Mouse (Mus musculus) testis, postnatal 14 days (tissue): ENCODE data around the gene Sik2.

ENCODE experiments used
- DNase-seq: peaks from one replicate; pipeline ENCODE4 v3.0.0; 2021; ENCODE audit warnings: low spot score

The Sik2 gene

GRCm38 (mm10) chr9:51008841-51009655 lies at the start of gene Sik2:
Gene Sik2, minus strand, starts transcription at chr9:51009073.
- DNase-seq: peak; percentile 92

- no peak for DNase-seq
Measured at GRCm38 (mm10) chr9:51056360-51057324, 47.8 kb upstream of the Sik2 start.

GRCm38 (mm10) chr9:51052180-51052579 lies 43.3 kb upstream of the Sik2 start:
- no peak for DNase-seq

- DNase-seq: no peak
Measured at GRCm38 (mm10) chr9:51042136-51042535, 33.3 kb upstream of the Sik2 start.

- DNase-seq: no peak
Measured at GRCm38 (mm10) chr9:51041491-51041980, 32.7 kb upstream of the Sik2 start.

- no peak for DNase-seq
Measured at GRCm38 (mm10) chr9:51032785-51033529, 24.1 kb upstream of the Sik2 start.

- DNase-seq: no peak
Measured at GRCm38 (mm10) chr9:51032291-51032690, 23.4 kb upstream of the Sik2 start.

- DNase-seq: no peak
Measured at GRCm38 (mm10) chr9:51031603-51032002, 22.7 kb upstream of the Sik2 start.

- no peak for DNase-seq
Measured at GRCm38 (mm10) chr9:51030147-51030546, 21.3 kb upstream of the Sik2 start.

GRCm38 (mm10) chr9:51026952-51027351 lies 18.1 kb upstream of the Sik2 start:
- no peak for DNase-seq

GRCm38 (mm10) chr9:51021123-51021795 lies 12.4 kb upstream of the Sik2 start:
- no peak for DNase-seq

- no peak for DNase-seq
Measured at GRCm38 (mm10) chr9:51020351-51020750, 11.5 kb upstream of the Sik2 start.

- no peak for DNase-seq
Measured at GRCm38 (mm10) chr9:51019670-51020069, 10.8 kb upstream of the Sik2 start.

- no peak for DNase-seq
Measured at GRCm38 (mm10) chr9:51015732-51016131, 6.9 kb upstream of the Sik2 start.

- no peak for DNase-seq
Measured at GRCm38 (mm10) chr9:51013644-51014043, 4.8 kb upstream of the Sik2 start.

GRCm38 (mm10) chr9:51009656-51009950 lies 730 bp upstream of the Sik2 start:
- DNase-seq: peak; percentile 30

GRCm38 (mm10) chr9:51008068-51008840 lies 619 bp downstream of the Sik2 start:
- no peak for DNase-seq

GRCm38 (mm10) chr9:51007726-51008067 lies 1.2 kb downstream of the Sik2 start:
- DNase-seq: no peak

GRCm38 (mm10) chr9:51006846-51007245 lies 2.0 kb downstream of the Sik2 start:
- DNase-seq: peak; percentile 14

GRCm38 (mm10) chr9:51004062-51004461 lies 4.8 kb downstream of the Sik2 start:
- DNase-seq: no peak

GRCm38 (mm10) chr9:50986677-50987076 lies 22.2 kb downstream of the Sik2 start:
- DNase-seq: no peak
